Comparison of ENCODE assay signal across 8 mouse cellular contexts in genomic region chr14:105483352-105484083, GRCm38 (mm10).
DNase-seq lines count a peak whose midpoint lies in the region; ATAC-seq and TF ChIP-seq lines count a peak whose summit lies in the region.

No protein-coding gene starts in this region.

- no peaks in the 10 kb centered on the region for H3K36me3 ChIP-seq in intestine, embryonic 15.5 days
- H3K36me3 ChIP-seq in limb, embryonic 13.5 days, result no peaks in the 10 kb centered on the region
- no peaks in the 10 kb centered on the region for H3K36me3 ChIP-seq in midbrain, embryonic 10.5 days
- H3K36me3 ChIP-seq in stomach, embryonic 14.5 days (ENCODE audit: control insufficient read depth, insufficient read depth, low read length), result no peaks in the 10 kb centered on the region

- H3K27ac ChIP-seq in gastrocnemius, adult 2 months, result peak overlapping the region; percentile 64
- H3K27ac ChIP-seq in intestine, embryonic 15.5 days, result no peak overlapping the region
- no peak overlapping the region; the same call in 1 of the 2 replicates for H3K27ac ChIP-seq in limb, embryonic 13.5 days
- H3K27ac ChIP-seq in midbrain, embryonic 10.5 days (replicated peaks), result peak overlapping the region; percentile 88
- no peak overlapping the region for H3K27ac ChIP-seq in stomach, embryonic 14.5 days (ENCODE audit: low read length)

- peaks cover 4% of the 10 kb centered on the region; the same call in 1 of the 2 replicates for H3K4me1 ChIP-seq in intestine, embryonic 15.5 days (replicated peaks)
- peaks cover 26% of the 10 kb centered on the region for H3K4me1 ChIP-seq in limb, embryonic 13.5 days
- H3K4me1 ChIP-seq in midbrain, embryonic 10.5 days, result peaks cover 51% of the 10 kb centered on the region
- no peaks in the 10 kb centered on the region for H3K4me1 ChIP-seq in stomach, embryonic 14.5 days (ENCODE audit: control insufficient read depth, insufficient read depth, low read length)

- TF ChIP-seq CTCF in gastrocnemius, adult 2 months (IDR thresholded peaks at IDR 0.05), result no peak

- no peak for DNase-seq in gastrocnemius, adult 2 months
- DNase-seq in gastrocnemius, postnatal 36 days, result no peak
- peak; percentile 43 to 51 for DNase-seq in cerebellum, postnatal 14 days
- peak; percentile 87 for DNase-seq in midbrain, embryonic 10.5 days (ENCODE audit: low spot score)

- peak overlapping the region; percentile 1; the same call in 1 of the 2 replicates for H3K9ac ChIP-seq in intestine, embryonic 15.5 days
- peak overlapping the region; percentile 58 for H3K9ac ChIP-seq in limb, embryonic 13.5 days
- H3K9ac ChIP-seq in stomach, embryonic 14.5 days (replicated peaks; ENCODE audit: low read depth, low read length), result no peak overlapping the region

- intact Hi-C loops in gastrocnemius, adult 2 months (cut with DNase I), result no loop called here
- intact Hi-C loops in gastrocnemius, postnatal 36 days (cut with DNase I), result no loop called here

- H3K4me3 ChIP-seq in gastrocnemius, adult 2 months, result peak overlapping the region; percentile 68
- peak overlapping the region; percentile 20 for H3K4me3 ChIP-seq in intestine, embryonic 15.5 days (replicated peaks)
- peak overlapping the region; percentile 33 for H3K4me3 ChIP-seq in limb, embryonic 13.5 days
- H3K4me3 ChIP-seq in midbrain, embryonic 10.5 days, result peak overlapping the region; percentile 48
- H3K4me3 ChIP-seq in stomach, embryonic 14.5 days (ENCODE audit: low read depth, low read length), result peak overlapping the region; percentile 27; the same call in 1 of the 2 replicates

- 19% methylated on average over 21 of the region's 21 CpGs for WGBS in intestine, embryonic 15.5 days
- 15% methylated on average over 21 of the region's 21 CpGs for WGBS in limb, embryonic 13.5 days
- WGBS in midbrain, embryonic 10.5 days, result 10% methylated on average over 21 of the region's 21 CpGs
- WGBS in stomach, embryonic 14.5 days, result 18% methylated on average over 21 of the region's 21 CpGs

- 0 out of 2 replicates have a peak, but pooled peaks cover 6% of the 10 kb centered on the region for H3K27me3 ChIP-seq in intestine, embryonic 15.5 days (replicated peaks)
- H3K27me3 ChIP-seq in limb, embryonic 13.5 days, result 0 out of 2 replicates have a peak, but pooled peaks cover 2% of the 10 kb centered on the region
- H3K27me3 ChIP-seq in midbrain, embryonic 10.5 days (ENCODE audit: low read depth, poor library complexity, severe bottlenecking), result peaks cover 80% of the 10 kb centered on the region
- H3K27me3 ChIP-seq in stomach, embryonic 14.5 days (ENCODE audit: control insufficient read depth, insufficient read depth, low read length), result no peaks in the 10 kb centered on the region

- H3K9me3 ChIP-seq in intestine, embryonic 15.5 days, result no peaks in the 10 kb centered on the region
- H3K9me3 ChIP-seq in limb, embryonic 13.5 days, result no peaks in the 10 kb centered on the region
- H3K9me3 ChIP-seq in midbrain, embryonic 10.5 days (replicated peaks), result no peaks in the 10 kb centered on the region
- H3K9me3 ChIP-seq in stomach, embryonic 14.5 days (ENCODE audit: control insufficient read depth, low read depth, low read length), result no peaks in the 10 kb centered on the region

- H3K4me2 ChIP-seq in intestine, embryonic 15.5 days (replicated peaks), result peak overlapping the region; percentile 55
- H3K4me2 ChIP-seq in limb, embryonic 13.5 days (replicated peaks), result peak overlapping the region; percentile 64
- H3K4me2 ChIP-seq in stomach, embryonic 14.5 days (replicated peaks; ENCODE audit: low read depth, low read length), result peak overlapping the region; percentile 51

- ATAC-seq in granulocyte monocyte progenitor cell, adult 5-6 weeks (replicated peaks; ENCODE audit: poor library complexity, severe bottlenecking), result peak; percentile 74
- ATAC-seq in intestine, embryonic 15.5 days, result peak; percentile 89
- ATAC-seq in limb, embryonic 13.5 days (ENCODE audit: low FRiP score, low read depth), result peak; percentile 43; the same call in 1 of the 2 replicates
- ATAC-seq in stomach, embryonic 14.5 days (ENCODE audit: insufficient number of reproducible peaks, insufficient read depth, low FRiP score, low read depth), result peak; percentile 89

Comparison
In these comparisons a context has a peak if more than half of its experiments do, and no peak if none do; other contexts are left out.
1. DNase-seq: peak in cerebellum, postnatal 14 days (2 of 2) and midbrain, embryonic 10.5 days (single experiment); none in gastrocnemius, adult 2 months (single experiment) and gastrocnemius, postnatal 36 days (0 of 2).
2. H3K27ac ChIP-seq: peak in gastrocnemius, adult 2 months (single experiment) and midbrain, embryonic 10.5 days (single experiment); none in intestine, embryonic 15.5 days (single experiment), limb, embryonic 13.5 days (single experiment) and stomach, embryonic 14.5 days (single experiment).
3. Peak in every context shown above with its lines, with median percentiles within 50 percentile points of each other: H3K4me3 ChIP-seq, ATAC-seq and H3K4me2 ChIP-seq.